Mouse (Mus musculus) kidney, adult 9 months (tissue): Measurements from ENCODE around the gene Gpr153.

ENCODE experiments used
- DNase-seq: peaks from one replicate; pipeline ENCODE4 v3.0.0; 2022

Gene Gpr153

DNA sequence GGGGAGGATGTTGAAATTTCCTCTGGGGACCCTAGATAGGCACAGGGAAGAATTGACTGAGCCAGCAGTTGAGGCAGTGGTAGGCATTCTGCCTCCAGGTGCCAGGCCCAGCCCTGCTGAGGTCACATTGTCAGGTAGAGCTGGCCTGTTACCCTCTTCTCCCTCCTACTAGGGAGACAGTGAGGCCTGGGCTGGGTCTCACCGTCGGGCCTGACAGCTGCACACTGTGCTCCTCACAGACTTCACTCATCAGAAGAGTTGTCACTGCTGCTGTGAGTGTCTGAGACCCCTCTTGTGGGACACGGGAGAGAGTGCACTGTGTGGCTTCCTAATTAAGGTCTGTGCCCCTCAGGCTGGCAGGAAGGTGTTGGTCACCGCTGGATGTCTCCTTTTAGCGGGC is 8.2 kb upstream of the Gpr153 start:
- no peak for DNase-seq

DNA sequence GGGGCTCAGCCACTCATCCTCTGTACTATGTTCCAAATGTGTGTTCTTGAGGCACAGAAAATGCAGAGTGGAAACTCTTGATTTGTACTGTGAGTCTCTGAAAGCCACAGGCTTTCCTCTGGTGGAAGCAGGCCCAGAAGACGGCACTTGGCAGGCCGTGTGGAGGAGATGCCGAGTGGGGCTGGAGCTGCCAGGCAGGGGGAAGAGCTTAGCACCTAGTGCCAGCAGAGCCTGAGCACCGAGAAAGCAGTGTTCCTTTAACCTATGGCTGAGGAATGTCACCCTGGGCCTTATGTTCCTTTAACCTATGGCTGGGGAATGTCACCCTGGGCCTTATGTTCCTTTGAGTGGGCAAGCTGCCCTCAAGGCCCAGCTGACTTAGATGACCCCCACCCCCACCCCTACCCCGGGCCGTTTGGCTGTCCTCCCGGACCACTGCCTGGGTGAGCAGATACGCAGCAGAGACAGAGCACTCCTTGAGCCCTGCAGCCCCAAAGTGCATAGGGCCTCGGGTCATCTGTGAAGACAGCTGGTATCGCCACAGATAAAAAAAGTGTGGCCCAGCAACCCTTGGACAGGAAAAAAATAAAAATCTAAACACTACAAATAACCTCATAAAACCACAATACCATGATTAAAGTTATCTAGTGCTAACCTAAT is 7.7 kb upstream of the Gpr153 start:
- DNase-seq, result no peak

DNA sequence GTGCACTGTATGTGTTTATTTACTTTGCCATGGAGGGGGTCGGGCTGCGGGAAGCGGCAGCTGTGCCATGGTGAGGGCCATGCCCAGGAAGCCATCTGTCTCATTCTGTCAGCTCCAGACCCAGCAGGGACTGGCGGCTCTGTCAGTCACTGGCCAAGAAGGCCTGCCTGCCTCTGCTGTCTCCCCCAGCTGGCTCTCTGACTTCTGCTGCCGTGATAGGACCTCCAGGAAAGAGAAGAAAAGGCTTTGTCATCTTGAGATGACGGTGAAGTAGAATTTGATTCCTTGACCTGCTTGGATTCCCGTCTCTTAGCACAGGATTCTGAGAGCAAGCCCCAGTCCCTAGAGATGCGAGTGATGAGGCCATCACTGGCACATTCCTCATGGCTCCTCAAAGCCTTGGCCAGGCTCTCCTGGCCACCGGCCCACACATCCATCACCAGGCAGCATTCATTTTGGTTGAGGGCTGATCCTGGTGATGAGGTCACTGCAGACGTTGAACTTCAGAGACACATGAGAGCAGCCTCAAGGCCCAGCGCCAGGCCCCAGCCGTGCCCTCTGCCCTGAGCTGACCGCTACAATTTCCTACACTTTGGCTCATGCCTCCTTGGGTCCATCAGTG is 6.2 kb upstream of the Gpr153 start:
- DNase-seq, result no peak

DNA sequence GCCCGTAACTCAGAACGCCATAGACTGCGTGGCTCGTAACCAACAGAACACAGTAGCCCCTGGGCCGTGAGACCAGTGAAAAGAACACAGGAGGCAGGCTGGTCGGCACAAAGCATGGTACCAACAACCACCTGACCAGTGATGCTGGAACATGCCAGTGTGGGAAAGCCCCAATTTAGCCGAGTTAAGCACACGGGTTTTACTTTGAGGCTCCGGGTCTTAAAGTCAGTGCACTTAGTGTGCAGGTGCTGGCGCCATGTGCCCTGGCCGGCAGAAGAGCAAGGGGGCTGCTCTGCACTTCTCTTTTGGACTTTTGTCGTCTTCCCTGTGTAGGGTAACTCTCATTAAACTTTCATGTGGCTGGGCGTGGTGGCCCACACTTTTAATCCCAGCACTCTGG is 4.1 kb upstream of the Gpr153 start:
- DNase-seq, result no peak

DNA sequence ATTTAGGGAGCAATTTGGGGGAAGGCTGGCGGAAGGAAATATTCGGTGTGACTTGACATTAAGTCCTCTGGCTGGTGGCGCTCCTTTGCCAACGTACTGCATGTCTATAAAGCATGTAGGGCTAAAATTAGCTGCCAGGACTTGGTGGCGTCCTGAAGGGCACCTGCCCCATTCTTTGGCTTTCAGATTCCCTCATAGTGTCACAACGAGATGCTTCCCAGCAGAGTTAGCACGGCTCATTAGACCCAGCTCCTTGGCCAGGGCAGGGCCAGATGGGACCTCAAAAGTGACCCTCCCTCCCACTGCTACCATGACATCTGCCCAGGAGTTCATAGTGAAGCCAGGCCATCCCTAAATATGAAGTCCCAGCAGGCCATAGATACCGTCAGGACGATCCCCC is 3.4 kb upstream of the Gpr153 start:
- no peak for DNase-seq

DNA sequence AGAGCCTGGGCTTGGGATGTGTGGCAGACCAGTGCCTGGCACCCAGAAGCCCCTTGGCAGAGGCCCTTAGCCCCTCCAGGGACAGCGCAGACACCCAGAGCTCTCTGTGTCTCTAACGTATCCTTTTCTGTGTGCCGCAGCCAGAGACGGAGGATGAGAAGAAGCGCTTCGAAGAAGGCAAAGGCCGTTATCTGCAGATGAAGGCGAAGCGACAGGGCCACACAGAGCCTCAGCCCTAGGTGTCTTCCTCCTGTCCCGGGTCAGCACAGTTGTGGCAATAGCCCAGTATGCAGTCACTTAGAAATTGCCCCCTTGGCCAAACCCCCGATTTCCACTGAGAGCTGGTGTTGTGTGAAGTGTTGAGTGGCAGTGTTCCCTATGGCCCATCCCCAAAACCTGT is 2.7 kb upstream of the Gpr153 start:
- no peak for DNase-seq

DNA sequence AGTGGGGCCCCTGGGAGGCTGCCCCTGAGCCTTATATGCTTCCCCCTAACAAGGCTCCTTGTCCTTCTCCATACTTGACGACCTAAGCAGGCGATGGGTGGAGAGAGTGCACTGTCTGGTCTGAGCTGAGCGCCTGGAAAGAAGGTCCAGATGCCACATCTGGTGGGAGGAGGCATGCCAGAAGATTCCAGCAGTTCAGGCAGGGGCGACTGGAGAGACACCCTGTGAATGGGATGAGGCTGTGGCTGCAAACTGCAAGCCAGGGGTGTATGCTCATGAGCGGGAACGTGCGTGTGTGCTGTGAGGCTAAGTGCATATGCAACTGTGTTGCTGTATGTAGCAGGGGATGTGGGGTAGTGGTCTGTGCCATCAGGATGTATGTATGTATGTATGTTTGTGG is 2.0 kb upstream of the Gpr153 start:
- DNase-seq, result no peak

DNA sequence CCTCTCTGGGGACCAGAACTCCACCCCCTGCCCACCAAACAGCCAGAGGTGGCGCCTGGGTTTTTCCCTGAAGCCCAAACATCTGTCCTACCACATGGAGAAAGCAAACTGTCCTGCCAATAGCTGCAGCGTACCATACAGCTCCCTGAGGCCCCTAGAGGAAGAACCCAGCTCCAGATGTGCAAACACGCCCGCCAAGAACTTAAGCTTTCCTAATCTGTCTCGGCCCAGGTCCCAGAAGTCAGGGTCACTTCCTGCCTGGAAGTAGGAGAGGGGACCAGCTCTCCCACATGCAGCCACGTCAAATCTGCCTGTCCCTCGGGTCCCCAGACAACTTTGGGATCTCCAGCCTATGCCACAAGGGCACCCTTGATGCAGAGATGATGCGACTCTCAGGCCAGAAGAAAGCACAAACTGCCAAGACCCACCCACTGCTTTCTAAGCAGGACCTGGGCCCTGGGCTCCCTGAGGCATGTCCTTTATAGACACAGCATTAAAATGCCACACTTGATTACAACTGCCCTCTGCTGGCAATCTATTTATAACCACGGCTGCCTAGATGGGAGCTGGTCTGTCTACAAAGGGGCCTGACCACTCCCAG is 1.5 kb upstream of the Gpr153 start:
- peak; percentile 49 for DNase-seq

DNA sequence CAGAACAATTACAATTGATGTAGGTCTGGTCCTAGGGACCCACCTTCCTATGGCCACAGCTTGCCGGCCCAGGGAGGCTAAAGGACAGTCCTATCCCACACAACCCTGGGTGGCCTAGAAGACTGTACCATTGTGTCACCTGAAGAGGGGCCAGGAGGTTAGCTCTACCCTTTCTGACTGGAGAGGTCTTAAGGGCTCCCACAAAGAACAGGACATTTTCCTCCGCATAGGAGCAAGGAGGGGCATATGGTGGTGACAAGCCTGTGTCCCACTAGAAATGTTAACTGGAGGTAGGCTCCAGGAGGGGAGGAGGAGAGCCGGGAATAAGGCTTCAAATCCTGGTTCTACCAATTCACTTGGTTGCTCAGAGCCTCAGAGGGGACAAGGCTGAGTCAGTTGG is 841 bp upstream of the Gpr153 start:
- no peak for DNase-seq

DNA sequence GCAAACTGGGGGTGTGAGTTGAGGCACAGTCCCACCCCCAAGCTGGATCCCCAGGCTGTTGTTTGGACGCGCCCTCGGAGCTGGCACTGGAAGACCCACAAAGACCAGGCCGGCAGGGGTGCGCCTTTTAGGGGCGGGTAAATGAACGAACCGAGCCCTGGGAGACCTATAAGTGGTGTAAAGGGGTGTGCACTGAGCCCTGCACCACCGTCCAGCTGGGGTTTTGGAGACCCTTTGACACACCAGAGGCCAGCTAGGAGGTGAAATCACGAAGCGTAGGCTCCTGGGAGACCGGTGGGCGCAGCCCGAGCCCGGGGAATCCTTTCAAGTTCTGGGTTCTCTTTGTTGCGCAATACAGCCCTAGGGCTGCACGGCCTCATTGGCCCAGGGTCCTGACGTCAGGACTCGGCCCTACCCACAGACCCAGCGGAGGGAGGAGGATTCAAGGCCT is 674 bp downstream of the Gpr153 start:
- DNase-seq, result no peak

DNA sequence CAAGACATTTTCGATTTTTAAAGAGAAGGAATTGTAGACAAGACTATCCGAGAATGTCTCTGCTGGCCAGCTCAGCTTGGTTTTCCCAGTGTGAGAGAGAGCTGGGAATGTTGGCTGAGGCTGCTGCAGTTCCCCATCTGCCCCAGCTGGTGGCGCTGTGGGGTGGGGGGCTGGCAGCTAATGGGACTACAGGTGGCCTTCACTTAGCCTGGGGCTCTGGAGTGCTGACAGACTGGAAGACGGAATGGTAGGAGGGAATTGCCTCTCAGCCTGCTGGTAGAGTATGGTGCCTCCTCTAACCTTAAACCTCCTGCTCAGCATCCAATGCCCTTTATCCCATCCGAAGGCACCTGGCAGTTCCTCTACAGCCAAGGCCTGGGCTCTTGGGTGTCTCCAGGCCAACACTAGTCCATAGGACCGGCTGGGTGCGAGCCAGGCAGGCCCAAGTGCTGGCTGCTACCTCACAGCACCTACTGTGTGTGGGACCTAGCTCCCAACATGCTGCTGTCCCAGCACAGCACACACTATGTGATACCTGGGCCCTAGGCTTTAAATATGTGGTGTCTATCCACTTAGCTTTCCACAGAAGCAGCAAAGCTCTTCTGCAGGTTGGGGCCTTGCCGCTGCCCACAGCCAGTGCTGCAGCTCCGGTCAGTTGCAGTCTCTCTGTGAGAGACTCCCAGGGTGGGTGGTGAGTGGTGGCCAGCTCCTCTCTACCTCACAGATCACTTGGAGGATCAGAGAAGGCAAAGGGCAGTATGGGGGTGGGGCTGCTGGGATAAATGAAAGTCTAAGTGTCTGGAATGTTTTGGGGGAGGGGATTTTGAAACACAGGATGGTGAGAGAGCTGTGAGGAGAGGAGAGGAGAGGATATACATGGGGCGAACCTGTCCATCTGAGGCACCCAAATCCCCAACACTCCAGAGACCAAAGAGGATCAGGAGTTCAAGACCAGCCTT is 2.6 kb downstream of the Gpr153 start:
- no peak for DNase-seq

DNA sequence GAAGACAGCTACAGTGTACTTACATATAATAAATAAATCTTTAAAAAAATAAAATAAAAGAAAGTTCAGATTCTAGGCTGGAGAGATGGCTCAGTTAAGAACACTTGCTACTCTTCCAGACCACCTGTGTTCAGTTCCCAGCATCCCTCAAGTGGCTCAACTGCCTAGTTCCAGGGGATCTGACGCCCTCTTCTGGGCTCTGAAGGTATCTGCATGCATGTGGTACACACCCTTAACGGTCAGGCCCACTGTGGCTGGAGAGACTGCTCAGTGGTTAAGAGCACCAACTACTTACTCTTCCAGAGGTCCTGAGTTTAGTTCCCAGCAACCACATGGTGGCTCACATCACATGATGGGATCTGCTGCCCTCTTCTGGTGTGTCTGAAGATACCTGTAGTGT is 3.9 kb downstream of the Gpr153 start:
- no peak for DNase-seq

DNA sequence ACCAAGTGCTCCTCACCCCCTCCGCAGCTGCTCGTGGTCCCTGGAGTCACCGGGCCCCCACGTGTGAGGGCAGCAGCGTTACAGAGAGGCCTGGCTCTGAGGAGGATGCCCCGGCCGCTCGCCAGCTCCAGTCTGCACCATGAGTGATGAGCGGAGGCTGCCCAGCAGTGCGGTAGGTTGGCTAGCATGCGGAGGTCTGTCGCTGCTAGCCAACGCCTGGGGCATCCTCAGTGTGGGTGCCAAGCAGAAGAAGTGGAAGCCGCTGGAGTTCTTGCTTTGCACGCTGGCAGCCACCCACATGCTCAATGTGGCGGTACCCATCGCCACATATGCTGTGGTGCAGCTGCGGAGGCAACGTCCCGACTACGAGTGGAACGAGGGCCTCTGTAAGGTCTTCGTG is 5.0 kb downstream of the Gpr153 start:
- DNase-seq, result no peak

DNA sequence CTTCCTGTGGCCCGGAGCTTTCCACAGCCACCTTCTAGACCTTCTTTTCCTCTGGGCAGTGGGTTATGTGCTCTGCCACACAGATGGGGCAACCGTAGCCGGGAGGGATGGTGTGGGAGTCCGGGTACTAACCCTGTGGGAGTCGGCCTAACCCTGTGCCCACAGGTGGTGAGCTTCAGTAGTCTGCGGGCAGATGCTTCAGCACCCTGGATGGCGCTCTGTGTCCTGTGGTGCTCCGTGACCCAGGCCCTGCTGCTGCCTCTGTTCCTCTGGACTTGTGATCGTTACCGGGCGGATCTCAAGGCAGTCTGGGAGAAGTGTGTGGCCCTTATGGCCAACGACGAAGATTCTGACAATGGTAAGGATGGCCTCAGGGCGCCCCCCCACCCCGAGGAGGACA is 7.6 kb downstream of the Gpr153 start:
- DNase-seq, result no peak

DNA sequence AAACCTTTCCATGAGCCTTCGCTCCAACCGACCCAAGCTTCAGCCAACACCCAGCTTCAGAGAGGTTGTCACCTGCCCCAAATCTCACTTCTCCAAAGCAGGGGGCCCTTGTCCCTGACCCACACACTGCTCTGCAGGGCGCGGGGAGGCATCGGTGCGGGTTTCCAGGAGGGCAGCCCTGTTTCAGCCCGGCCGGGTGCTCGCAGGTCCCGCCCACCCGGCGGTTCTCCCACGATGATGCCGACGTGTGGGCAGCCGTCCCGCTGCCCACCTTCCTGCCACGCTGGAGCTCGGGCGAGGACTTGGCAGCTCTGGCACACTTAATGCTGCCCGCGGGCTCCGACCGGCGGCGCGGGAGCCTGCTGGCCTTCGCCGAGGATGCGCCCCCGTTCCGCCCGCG is 8.7 kb downstream of the Gpr153 start:
- no peak for DNase-seq

DNA sequence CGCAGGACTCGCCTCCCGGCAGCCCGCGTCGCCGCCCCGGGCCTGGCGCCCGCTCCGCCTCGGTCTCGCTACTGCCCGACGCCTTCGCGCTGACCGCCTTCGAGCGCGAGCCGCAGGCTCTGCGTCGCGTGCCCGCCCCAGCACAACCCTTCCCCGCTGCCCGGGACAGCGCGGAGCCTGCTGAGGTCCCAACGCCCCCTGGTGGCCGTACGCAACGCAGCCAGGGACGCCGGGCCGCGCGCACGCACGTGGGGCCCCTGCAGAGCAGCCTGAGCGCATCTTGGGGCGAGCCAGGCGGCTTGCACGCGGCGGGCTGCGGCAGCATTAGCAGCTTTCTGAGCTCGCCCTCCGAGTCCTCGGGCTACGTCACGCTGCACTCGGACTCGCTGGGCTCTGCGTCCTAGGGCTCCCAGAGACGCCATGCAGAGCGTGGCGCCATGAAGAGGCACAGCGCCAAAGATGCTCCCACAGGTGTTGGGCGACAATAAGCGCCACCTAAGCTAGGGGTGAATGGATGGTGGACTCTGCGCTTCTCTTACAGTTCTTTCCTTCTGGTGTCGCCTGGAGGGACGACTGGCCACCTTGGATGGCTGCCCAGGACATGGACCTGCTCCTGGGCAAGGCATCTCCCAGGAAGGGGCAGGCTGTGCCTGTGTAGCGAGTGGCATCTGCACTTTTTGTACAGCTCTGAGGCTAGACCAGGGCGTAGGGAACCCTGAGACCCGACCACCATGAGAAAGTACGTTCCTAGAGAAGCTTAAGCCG is 9.3 kb downstream of the Gpr153 start:
- peak; percentile 80 for DNase-seq

DNA sequence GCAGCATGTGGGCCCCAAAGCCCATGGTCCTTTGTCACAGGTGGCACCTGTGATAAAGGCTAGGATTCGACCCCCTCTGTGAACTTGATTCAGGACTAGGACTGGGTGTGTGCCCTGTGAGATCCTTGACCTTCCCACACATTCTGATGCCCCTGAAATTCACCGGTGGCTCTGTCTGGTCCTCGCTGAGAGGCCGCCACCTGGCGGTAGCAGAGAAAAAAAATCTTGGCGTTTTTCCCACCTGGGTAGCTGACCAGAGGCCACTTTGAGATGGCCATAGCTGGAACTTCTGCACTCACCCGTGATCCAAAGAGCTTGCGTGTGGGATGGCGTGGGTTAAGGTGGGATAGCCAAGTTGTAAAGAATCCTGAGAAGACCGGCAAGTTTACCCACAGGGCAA is 11.5 kb downstream of the Gpr153 start:
- DNase-seq, result peak; percentile 75

DNA sequence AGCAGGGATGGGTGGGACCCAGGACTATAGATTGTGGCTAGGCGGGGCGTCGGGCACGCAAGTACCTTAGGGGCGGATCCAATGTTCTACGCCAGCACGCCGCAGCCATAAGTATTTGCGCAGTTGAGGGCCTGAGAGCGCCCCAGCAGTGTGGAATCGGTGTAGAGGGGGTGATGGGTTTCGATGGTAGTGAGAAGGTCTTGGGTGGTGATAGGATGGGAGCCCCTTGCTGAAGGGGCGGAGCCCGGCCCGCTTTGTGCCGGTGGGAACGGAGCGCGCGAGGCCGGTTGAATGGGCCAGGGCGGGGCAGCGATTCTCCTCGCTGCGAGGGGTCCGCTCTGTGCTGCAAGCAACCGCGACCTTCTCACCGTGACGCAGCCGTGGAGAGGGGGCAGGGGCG is 12.2 kb downstream of the Gpr153 start:
- no peak for DNase-seq

DNA sequence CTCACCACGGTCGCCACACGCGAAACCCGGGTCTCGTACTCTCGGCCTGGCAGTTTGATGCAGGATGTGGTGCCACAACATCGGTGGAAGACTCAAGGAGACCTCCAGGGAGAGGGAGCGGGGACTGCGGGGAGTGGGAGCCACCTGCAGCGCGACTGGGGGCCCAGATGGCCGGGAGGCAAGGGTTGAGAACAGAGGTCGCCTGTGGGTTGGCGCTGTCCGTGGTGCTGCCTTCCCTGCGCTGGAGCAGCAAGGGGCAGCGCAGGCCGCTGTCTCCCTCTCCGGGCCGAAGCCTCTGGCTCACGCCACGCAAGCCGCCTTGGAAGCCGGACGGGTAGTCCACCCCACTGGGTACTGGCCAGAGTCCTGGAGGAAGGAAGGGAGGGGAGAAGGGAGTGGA is 12.9 kb downstream of the Gpr153 start:
- DNase-seq, result peak; percentile 67

DNA sequence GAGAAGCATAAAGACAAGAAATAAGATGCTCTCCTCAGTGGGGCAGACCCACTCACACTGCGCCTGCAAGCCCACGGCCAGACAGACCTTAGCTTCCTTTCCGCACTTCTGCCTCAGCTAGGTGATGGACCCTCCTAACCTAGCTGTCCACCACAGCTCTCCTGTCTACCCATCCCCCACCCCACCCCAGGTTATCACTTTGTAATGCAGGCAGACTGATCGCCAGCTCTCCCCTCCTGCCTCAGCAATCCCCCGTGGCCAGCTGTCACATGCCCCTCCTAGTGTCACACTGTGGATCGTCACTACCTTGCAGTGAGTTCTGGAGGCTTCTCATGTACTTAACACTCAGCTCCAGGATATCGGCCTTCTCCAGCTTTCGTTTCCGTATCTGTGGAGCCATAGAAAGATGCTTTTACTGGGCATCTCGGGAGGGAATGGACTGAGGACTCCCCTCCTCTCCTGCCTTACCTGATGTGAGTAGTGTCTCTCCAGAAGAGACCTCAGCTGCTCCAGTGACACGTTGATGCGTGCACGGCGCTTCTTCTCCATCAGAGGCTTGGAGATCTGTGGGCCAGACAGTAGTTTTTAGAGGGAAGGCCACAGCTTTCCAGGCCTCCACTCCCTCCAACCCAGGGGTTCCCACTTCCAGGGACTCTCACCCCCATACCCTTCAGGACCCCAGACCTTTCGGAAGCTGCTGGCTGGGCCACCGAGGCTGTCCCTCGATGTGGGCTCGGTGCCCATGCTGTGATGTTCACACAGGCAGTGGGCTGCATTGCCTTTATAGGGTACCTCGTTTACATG is 13.5 kb downstream of the Gpr153 start:
- no peak for DNase-seq

DNA sequence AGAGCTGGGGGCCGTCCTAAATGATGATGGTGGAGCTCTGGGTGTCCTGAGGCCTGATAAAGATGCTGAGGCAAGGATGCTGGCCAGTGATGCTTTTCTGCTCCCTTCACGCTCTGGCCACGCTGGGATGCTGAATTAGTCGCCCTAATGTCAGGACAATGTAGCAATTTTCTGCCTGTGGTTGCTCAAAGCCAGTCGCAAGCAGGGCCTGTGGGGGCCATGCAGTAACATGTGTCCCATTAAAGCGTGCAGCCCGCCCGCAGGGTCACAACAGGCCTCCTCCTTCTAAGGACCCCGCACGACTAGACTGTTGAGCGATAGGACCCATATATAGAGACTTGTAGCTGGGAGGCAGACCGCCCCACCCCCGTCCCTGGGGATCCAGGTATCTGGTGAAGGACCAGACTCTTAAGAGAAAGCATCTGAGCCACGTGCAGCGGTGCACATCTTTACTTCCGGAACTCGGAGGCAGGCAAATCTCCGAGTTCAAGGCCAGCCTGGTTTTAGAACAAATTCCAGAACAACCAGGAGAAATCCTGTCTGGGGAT is 14.4 kb downstream of the Gpr153 start:
- no peak for DNase-seq

DNA sequence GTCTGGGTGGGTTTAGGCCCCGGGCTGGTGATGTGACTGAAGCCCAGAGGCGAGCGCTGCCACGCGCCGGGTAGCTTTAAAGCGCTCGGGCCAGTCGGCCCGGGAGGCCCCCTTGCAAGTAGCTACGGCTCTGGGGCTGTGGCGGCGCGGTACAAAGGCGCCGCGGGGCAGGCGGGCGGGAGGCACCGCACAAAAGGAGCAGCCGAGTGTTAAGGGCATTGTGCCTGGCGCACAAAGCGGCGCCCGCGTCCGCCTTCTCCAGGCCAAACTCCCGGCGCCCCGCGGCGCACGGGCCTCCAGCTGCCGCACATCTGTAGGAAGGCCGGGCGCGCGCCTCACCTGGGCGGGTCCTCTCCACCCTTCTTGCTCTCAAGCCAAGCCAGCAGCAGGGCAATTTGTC is 16.4 kb downstream of the Gpr153 start:
- no peak for DNase-seq
